In the genomic region with DNA sequence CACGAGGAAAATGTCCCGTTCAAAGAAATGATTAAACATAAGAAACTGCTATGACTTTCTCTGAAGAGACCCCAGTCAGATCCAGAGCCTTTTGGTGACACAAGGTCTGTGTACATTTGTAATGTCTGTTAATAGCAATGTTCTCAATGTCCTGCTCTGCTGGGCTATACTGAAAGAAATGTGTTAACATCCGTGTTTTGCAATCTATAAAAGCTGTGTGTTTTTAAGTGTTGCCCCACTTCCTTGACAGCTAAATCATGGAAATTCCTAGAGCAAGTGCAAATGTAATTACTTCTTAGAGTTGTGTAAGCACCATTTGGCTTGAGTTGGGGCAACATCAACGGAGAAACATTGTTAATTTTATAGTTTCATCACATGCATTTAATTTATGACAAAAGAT, we compare ENCODE assay signal across 24 mouse cellular contexts. TPM values are rescaled to one million over a fixed set of nuclear protein-coding genes. Genes with fewer than 3 reads are reported as not detected.
DNase-seq lines count a peak whose midpoint lies in the region; ATAC-seq and TF ChIP-seq lines count a peak whose summit lies in the region.
"Had no signal": no experiment of that assay in that cellular context is flagged by ENCODE, and none has a peak within 500 bp of the region (broad histone marks: within the 10 kb centered on the region; RNA-seq: fewer than 3 reads in every experiment).

No protein-coding gene starts in this region.

- no peaks in the 10 kb centered on the region for H3K27me3 ChIP-seq in lung, postnatal 0 days (replicated peaks; ENCODE audit: insufficient read depth, low read length)
- H3K27me3 ChIP-seq: embryonic facial prominence, embryonic 12.5 days; forebrain, embryonic 12.5 days had no signal

- DNase-seq in lung, postnatal 0 days (ENCODE audit: low spot score), result peak; percentile 24
- no peak for DNase-seq in lung, adult 18-20 months
- no peak for DNase-seq in thymus, postnatal 4 days
- DNase-seq: adrenal gland, adult 2 months; adrenal gland, postnatal 10 days; adrenal gland, postnatal 25 days; cerebellum, adult 11 months; cerebellum, adult 18-20 months; cerebellum, adult 8-10 months; cerebellum, postnatal 10 days; cerebellum, postnatal 25 days had no signal

- H3K4me3 ChIP-seq in lung, postnatal 0 days (ENCODE audit: low read depth, low read length), result no peak overlapping the region
- H3K4me3 ChIP-seq: embryonic facial prominence, embryonic 10.5 days; embryonic facial prominence, embryonic 12.5 days; erythroblast, embryonic 14.5 days; forebrain, embryonic 10.5 days; forebrain, embryonic 12.5 days had no signal

- no peak overlapping the region for H3K4me2 ChIP-seq in lung, postnatal 0 days (replicated peaks; ENCODE audit: low read depth, low read length)
- H3K4me2 ChIP-seq: embryonic facial prominence, embryonic 12.5 days; forebrain, embryonic 12.5 days had no signal

- no peak for TF ChIP-seq EP300 in lung, postnatal 0 days (IDR thresholded peaks at IDR 0.05)

- no peak overlapping the region for H3K27ac ChIP-seq in lung, postnatal 0 days (ENCODE audit: low read length)
- H3K27ac ChIP-seq: embryonic facial prominence, embryonic 10.5 days; embryonic facial prominence, embryonic 12.5 days; forebrain, embryonic 10.5 days; forebrain, embryonic 12.5 days had no signal

- no peak overlapping the region for H3K9ac ChIP-seq in lung, postnatal 0 days (replicated peaks; ENCODE audit: low read depth)
- H3K9ac ChIP-seq: embryonic facial prominence, embryonic 12.5 days; forebrain, embryonic 12.5 days had no signal

- no peak for ATAC-seq in lung, postnatal 0 days
- ATAC-seq in megakaryocyte, adult 5-6 weeks (ENCODE audit: poor library complexity, severe bottlenecking), result 0 out of 2 replicates have a peak, but pooled peaks have one; percentile 30
- no peak for ATAC-seq in erythroblast, adult 5-6 weeks (replicated peaks; ENCODE audit: low FRiP score, poor library complexity, severe bottlenecking)
- ATAC-seq: forebrain, embryonic 14.5 days; forebrain, embryonic 16.5 days had no signal

- H3K4me1 ChIP-seq in lung, postnatal 0 days (ENCODE audit: insufficient read depth, low read depth, low read length), result no peaks in the 10 kb centered on the region
- H3K4me1 ChIP-seq: embryonic facial prominence, embryonic 10.5 days; embryonic facial prominence, embryonic 12.5 days had no signal

- no peaks in the 10 kb centered on the region for H3K9me3 ChIP-seq in lung, postnatal 0 days (ENCODE audit: low read length)
- H3K9me3 ChIP-seq: embryonic facial prominence, embryonic 10.5 days; embryonic facial prominence, embryonic 12.5 days; forebrain, embryonic 10.5 days; forebrain, embryonic 12.5 days had no signal

- no peak for TF ChIP-seq CTCF in lung, postnatal 0 days (IDR thresholded peaks at IDR 0.05)

- WGBS in lung, postnatal 0 days, result 54% methylated on average over 4 of the region's 4 CpGs

- no peaks in the 10 kb centered on the region for H3K36me3 ChIP-seq in lung, postnatal 0 days (ENCODE audit: insufficient read depth, low read length)
- H3K36me3 ChIP-seq: embryonic facial prominence, embryonic 10.5 days; embryonic facial prominence, embryonic 12.5 days; forebrain, embryonic 10.5 days; forebrain, embryonic 12.5 days had no signal

RNA-seq across cellular contexts. Expression of gene Mmrn1, which starts 42.2 kb away (rescaled TPM):
- 7.1 and 7.4 TPM in 2 replicates for polyA plus RNA-seq in lung, postnatal 0 days (2015; fragmentation: Nextera tagmentation; extraction: Ambion mirVana)
- not detected in 2 replicates for total RNA-seq in megakaryocyte, adult 5-6 weeks (2015)
- total RNA-seq in megakaryocyte, adult 5-6 weeks (2017), result not detected in 2 replicates
- total RNA-seq in erythroblast, adult 5-6 weeks (2015; ENCODE audit: low replicate concordance), result 2.9 and 3.8 TPM in 2 replicates
- total RNA-seq in erythroblast, adult 5-6 weeks (2017; ENCODE audit: low replicate concordance), result 0.84 and 2.5 TPM in 2 replicates
- total RNA-seq: ES-E14, MEL had no signal
- polyA plus RNA-seq: adrenal gland, adult 2 months; C2C12; cortical plate, adult 2 months; erythroblast, embryonic 14.5 days had no signal
